Mouse (Mus musculus) heart, postnatal 0 days (tissue): ENCODE data around the gene Cyp24a1.

Experiments
- CTCF ChIP-seq: IDR thresholded peaks from 2 replicates; pipeline ENCODE4 v1.5.1; 2016; ENCODE audit warnings: antibody characterized with exemption, control low read depth, low read depth
- EP300 ChIP-seq: IDR thresholded peaks from 2 replicates; pipeline ENCODE4 v1.6.1; 2016; ENCODE audit warnings: antibody characterized with exemption, low read depth

- TF ChIP-seq CTCF (no peak), EP300 (no peak)
These were observed 1.9 kb downstream of the Cyp24a1 start for GRCm38 (mm10) chr2:170494784-170495710.
